Mouse (Mus musculus) forebrain, embryonic 14.5 days (tissue): ENCODE data around the gene Il34. TPM values are rescaled to one million over a fixed set of nuclear protein-coding genes. Genes with fewer than 3 reads are reported as not detected.

ENCODE experiments used
- ATAC-seq: fragments of 200-750 bp; cut with Nextera tagmentation; 2 replicates; pipeline ENCODE4 v1.8.0; 2017; ENCODE audit warnings: mild to moderate bottlenecking, moderate library complexity
- DNase-seq: peaks from one replicate; pipeline ENCODE4 v3.0.0-alpha.2; 2015; ENCODE audit warnings: low spot score
- H3K27ac ChIP-seq: fragments of 300-500 bp; sonication (generic); 2 replicates; pipeline ENCODE4 v1.5.1; 2014; ENCODE audit warnings: low read depth, mild to moderate bottlenecking, control low read depth, low read length, moderate library complexity
- H3K27me3 ChIP-seq: fragments of 300-500 bp; sonication (generic); replicated peaks from 2 replicates; pipeline ENCODE4 v1.6.1; 2014; ENCODE audit warnings: low read length, control low read depth, mixed read lengths; ENCODE audit not compliant: control insufficient read depth, insufficient read depth
- H3K36me3 ChIP-seq: fragments of 300-500 bp; sonication (generic); 2 replicates; pipeline ENCODE4 v1.6.1; 2014; ENCODE audit warnings: low read length, control low read depth; ENCODE audit not compliant: control insufficient read depth, insufficient read depth
- H3K4me1 ChIP-seq: fragments of 300-500 bp; sonication (generic); 2 replicates; pipeline ENCODE4 v1.6.1; 2014; ENCODE audit warnings: antibody characterized with exemption, low read length, control low read depth; ENCODE audit not compliant: control insufficient read depth, insufficient read depth
- H3K4me2 ChIP-seq: fragments of 300-500 bp; sonication (generic); 2 replicates; pipeline ENCODE4 v1.6.1; 2014; ENCODE audit warnings: mild to moderate bottlenecking, control low read depth, low read length
- H3K4me3 ChIP-seq: fragments of 300-500 bp; sonication (generic); 2 replicates; pipeline ENCODE4 v1.5.1; 2014; ENCODE audit warnings: low read depth, low read length, control low read depth
- H3K9ac ChIP-seq: fragments of 300-500 bp; sonication (generic); 2 replicates; pipeline ENCODE4 v1.6.1; 2014; ENCODE audit warnings: mild to moderate bottlenecking, low read length, control low read depth, moderate library complexity
- H3K9me3 ChIP-seq: fragments of 300-500 bp; sonication (generic); replicated peaks from 2 replicates; pipeline ENCODE4 v1.6.1; 2016; ENCODE audit warnings: low read length, control low read depth, mixed read lengths; ENCODE audit not compliant: control insufficient read depth
- WGBS: fragments of 180-500 bp; shearing (Covaris S2); extraction: QIAGEN DNeasy Blood & Tissue Kit; methylation state at CpG from one replicate; pipeline ENCODE4 v1.1.7; 2014; 5-methylcytosine and 5-hydroxymethylcytosine counted together
- polyA plus RNA-seq: library from polyadenylated mRNA; unstranded; fragments of >200 nt; fragmentation: Nextera tagmentation; extraction: Ambion mirVana; gene quantifications from 2 replicates; pipeline ENCODE4 v1.2.1, GENCODE M21; 2014

Il34 gene
- polyA plus RNA-seq, 1 experiment from 2014 or later: 2.2 TPM

- Histone ChIP-seq H3K36me3 (peaks cover 100% of the 10 kb centered on the region), H3K27ac (no peak overlapping the region), H3K9me3 (no peaks in the 10 kb centered on the region), H3K4me1 (no peaks in the 10 kb centered on the region), H3K27me3 (no peaks in the 10 kb centered on the region), H3K4me3 (no peak overlapping the region), H3K9ac (no peak overlapping the region), H3K4me2 (no peak overlapping the region)
- no peak for DNase-seq
- no peak for ATAC-seq
- 85% methylated on average over 7 of the region's 7 CpGs for WGBS
Measured at GRCm38 (mm10) chr8:110813081-110813812, 7.5 kb upstream of the Il34 start.

DNA sequence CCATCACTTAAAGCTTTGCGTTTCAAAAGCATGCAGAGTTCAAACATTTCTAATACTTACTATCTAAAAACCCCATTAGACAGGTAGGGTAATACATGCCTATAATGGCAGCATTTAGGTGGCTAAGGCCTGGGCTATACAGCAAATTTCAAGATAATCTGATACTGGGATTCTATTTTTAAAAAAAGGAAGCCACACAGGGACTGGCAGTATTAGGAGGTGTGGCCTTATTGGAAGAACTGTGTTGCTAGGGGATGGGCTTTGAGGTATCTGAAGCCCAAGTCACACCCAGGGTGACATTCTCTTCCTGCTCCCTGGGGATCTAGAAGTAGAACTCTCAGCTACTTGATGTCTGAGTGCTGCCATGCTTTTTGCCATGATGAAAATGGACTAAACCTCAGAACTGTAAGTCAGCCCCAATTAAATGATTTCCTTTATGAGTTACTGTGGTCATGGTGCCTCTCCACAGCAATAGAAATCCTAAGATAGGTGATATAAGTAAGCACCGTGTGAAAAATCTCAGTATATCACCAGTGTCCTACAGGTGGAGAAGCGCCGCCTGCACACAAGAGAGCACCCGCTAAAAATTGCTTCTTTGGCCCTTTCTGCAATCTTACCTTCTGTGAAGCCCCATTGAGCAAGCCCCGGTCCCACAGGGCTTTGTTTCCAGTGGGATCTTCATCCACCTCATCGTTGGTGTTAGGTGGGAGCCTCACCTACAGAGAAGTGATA is 6.8 kb upstream of the Il34 start:
- no peak for ATAC-seq
- no peaks in the 10 kb centered on the region for H3K9me3 ChIP-seq
- no peaks in the 10 kb centered on the region for H3K27me3 ChIP-seq
- peaks cover 95% of the 10 kb centered on the region for H3K36me3 ChIP-seq
- H3K4me2 ChIP-seq: no peak overlapping the region
- H3K4me1 ChIP-seq: no peaks in the 10 kb centered on the region
- H3K4me3 ChIP-seq: no peak overlapping the region
- H3K9ac ChIP-seq: no peak overlapping the region
- no peak for DNase-seq
- WGBS: 96% methylated on average over 7 of the region's 7 CpGs
- H3K27ac ChIP-seq: no peak overlapping the region

DNA sequence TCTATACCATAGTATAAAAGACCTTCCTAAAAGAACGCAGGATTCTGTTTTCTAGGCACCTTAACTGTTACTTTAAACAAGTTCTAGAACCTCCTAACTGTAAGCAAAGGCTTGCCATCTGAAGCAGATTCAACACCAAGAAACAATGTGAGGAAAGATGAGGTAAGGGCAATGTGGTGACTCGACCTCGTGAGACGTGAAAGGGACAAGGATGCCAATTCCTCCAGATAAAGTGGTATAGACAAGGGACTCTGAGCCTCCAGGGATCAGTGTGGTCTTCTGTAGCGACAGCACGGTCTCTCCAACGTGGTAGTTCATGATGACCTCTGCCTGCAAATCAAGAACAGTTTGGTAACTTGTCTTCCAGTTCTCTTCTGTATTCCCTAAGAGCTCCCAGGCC is 6.1 kb upstream of the Il34 start:
- no peaks in the 10 kb centered on the region for H3K4me1 ChIP-seq
- no peak overlapping the region for H3K4me3 ChIP-seq
- H3K4me2 ChIP-seq: no peak overlapping the region
- peaks cover 88% of the 10 kb centered on the region for H3K36me3 ChIP-seq
- no peak overlapping the region for H3K27ac ChIP-seq
- no peaks in the 10 kb centered on the region for H3K27me3 ChIP-seq
- no peak overlapping the region for H3K9ac ChIP-seq
- DNase-seq: no peak
- no peaks in the 10 kb centered on the region for H3K9me3 ChIP-seq
- ATAC-seq: no peak
- 94% methylated on average over 7 of the region's 7 CpGs for WGBS

GRCm38 (mm10) chr8:110811116-110811515 is 5.4 kb upstream of the Il34 start:
- no peak overlapping the region for H3K4me3 ChIP-seq
- no peaks in the 10 kb centered on the region for H3K27me3 ChIP-seq
- peaks cover 81% of the 10 kb centered on the region for H3K36me3 ChIP-seq
- H3K4me1 ChIP-seq: no peaks in the 10 kb centered on the region
- H3K4me2 ChIP-seq: no peak overlapping the region
- no peak for DNase-seq
- 97% methylated on average over 3 of the region's 3 CpGs for WGBS
- no peak overlapping the region for H3K27ac ChIP-seq
- no peak for ATAC-seq
- H3K9me3 ChIP-seq: no peaks in the 10 kb centered on the region
- H3K9ac ChIP-seq: no peak overlapping the region

DNA sequence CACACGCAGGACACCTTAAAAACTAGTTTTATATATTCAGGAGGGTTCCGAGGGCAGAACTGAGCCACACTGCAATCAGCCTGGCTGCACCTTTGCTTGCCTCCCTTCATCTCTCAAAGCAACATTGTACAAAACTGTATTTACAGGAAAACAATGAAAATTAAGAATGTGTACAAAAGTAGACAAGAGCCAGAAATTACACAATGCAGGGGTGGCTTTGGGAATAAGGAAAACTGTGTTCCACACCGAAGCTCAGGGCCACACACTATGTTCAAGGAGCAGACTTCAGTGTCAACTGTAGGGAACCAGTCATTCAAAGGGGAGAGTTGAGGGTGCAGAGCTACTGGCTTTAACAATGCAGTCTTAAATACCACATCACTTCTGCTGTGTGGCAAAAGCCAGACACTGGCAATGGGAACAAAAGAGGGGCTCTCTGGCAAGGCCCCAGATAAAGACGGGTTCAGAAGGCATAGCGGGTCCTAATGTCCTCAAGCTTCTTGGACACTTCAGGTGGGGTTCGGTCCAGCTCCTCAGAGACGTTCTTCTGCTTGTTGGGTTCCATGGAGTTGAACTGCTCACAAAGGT is 4.8 kb upstream of the Il34 start:
- 0 out of 2 replicates have a peak overlapping the region, but pooled peaks have one; percentile 5 for H3K27ac ChIP-seq
- no peaks in the 10 kb centered on the region for H3K27me3 ChIP-seq
- H3K4me2 ChIP-seq: no peak overlapping the region
- no peak overlapping the region for H3K9ac ChIP-seq
- no peaks in the 10 kb centered on the region for H3K9me3 ChIP-seq
- no peak overlapping the region for H3K4me3 ChIP-seq
- ATAC-seq (no peak), DNase-seq (no peak)
- H3K4me1 ChIP-seq: no peaks in the 10 kb centered on the region
- peaks cover 75% of the 10 kb centered on the region for H3K36me3 ChIP-seq
- WGBS: 89% methylated on average over 7 of the region's 7 CpGs

- no peak for DNase-seq
- peaks cover 68% of the 10 kb centered on the region for H3K36me3 ChIP-seq
Measured at GRCm38 (mm10) chr8:110809831-110810230, 4.1 kb upstream of the Il34 start.

GRCm38 (mm10) chr8:110808495-110809472 is 3.1 kb upstream of the Il34 start:
- Histone ChIP-seq H3K9ac (no peak overlapping the region), H3K9me3 (no peaks in the 10 kb centered on the region), H3K27ac (no peak overlapping the region), H3K4me2 (no peak overlapping the region), H3K27me3 (no peaks in the 10 kb centered on the region), H3K4me1 (no peaks in the 10 kb centered on the region), H3K36me3 (peaks cover 57% of the 10 kb centered on the region), H3K4me3 (no peak overlapping the region)
- DNase-seq (peak; percentile 29), ATAC-seq (no peak)
- WGBS: 67% methylated on average over 13 of the region's 13 CpGs

More at GRCm38 (mm10) chr8:110809831-110810230, 4.1 kb upstream of the Il34 start:
- no peaks in the 10 kb centered on the region for H3K9me3 ChIP-seq
- H3K4me1 ChIP-seq: no peaks in the 10 kb centered on the region
- no peak for ATAC-seq
- H3K9ac ChIP-seq: no peak overlapping the region
- no peak overlapping the region for H3K27ac ChIP-seq
- no peak overlapping the region for H3K4me2 ChIP-seq
- no peaks in the 10 kb centered on the region for H3K27me3 ChIP-seq
- 56% methylated on average over 2 of the region's 2 CpGs for WGBS
- no peak overlapping the region for H3K4me3 ChIP-seq

DNA sequence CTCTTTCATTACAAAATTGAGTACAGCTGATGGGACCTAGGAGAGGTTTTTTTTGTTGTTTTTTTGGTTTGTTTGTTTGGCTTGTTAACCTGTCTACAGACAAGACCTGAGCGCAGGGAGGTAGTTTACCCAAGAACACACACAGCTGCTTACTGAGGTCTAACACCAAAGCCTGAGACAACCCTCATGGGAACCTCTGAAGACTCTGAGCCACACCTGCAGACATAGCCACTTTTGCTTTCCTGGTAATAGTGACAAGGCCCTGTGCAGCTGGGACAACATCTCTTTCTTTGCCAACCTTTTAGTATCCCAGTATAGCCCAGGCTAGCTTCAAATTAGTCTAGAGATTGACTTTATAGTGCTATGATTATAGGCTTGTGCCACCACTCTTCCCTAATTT is 422 bp upstream of the Il34 start:
- no peak overlapping the region for H3K4me2 ChIP-seq
- 84% methylated on average over 1 of the region's 1 CpGs for WGBS
- H3K27ac ChIP-seq: no peak overlapping the region
- H3K4me1 ChIP-seq: no peaks in the 10 kb centered on the region
- peaks cover 31% of the 10 kb centered on the region for H3K36me3 ChIP-seq
- no peaks in the 10 kb centered on the region for H3K9me3 ChIP-seq
- DNase-seq (no peak), ATAC-seq (no peak)
- no peaks in the 10 kb centered on the region for H3K27me3 ChIP-seq
- no peak overlapping the region for H3K9ac ChIP-seq
- no peak overlapping the region for H3K4me3 ChIP-seq
